Mouse (Mus musculus): ENCODE results near the gene Layn. TPM values are rescaled to one million over a fixed set of nuclear protein-coding genes. Genes with fewer than 3 reads are reported as not detected.

Layn gene
- polyA plus RNA-seq, 1 experiment from 2014 or later: 8.8 TPM

DNA sequence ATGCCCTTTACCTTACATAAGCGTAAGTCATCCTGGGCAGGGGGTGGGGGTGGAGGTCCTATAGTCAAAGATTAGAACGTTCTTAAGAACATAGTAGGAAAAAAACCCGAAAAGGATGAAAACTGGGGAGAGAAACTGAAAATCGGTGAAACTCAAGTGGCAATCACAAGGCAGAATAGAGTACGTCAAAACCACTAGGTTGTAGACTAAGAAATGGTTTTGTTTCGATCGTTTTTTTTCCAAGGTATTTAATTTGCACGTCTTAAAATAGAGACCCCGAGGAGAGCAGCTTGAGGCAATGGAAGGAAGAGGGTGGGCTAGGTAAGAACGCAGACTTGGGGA lies 69.2 kb downstream of the Layn start:
- H3K9ac ChIP-seq: peak overlapping the region; percentile 86
- peak overlapping the region; percentile 82 for H3K4me2 ChIP-seq
- no peaks in the 10 kb centered on the region for H3K9me3 ChIP-seq (replicated peaks)
- no peak overlapping the region for H3K27ac ChIP-seq
- H3K4me1 ChIP-seq (replicated peaks): peaks cover 18% of the 10 kb centered on the region
- H3K27me3 ChIP-seq: no peaks in the 10 kb centered on the region
- no peak for ATAC-seq (replicated peaks; ENCODE audit: insufficient number of reproducible peaks, insufficient read depth, low FRiP score, low read depth)
- peak overlapping the region; percentile 87 for H3K4me3 ChIP-seq
- H3K36me3 ChIP-seq: no peaks in the 10 kb centered on the region
- 14% methylated on average over 10 of the region's 10 CpGs for WGBS

GRCm38 (mm10) chr9:51006846-51007245 lies 70.0 kb downstream of the Layn start:
- peak overlapping the region; percentile 82; the same call in 1 of the 2 replicates for H3K4me2 ChIP-seq
- no peak overlapping the region for H3K27ac ChIP-seq
- 3% methylated on average over 4 of the region's 4 CpGs for WGBS
- H3K27me3 ChIP-seq: no peaks in the 10 kb centered on the region
- H3K4me1 ChIP-seq (replicated peaks): peaks cover 18% of the 10 kb centered on the region
- no peak overlapping the region for H3K9ac ChIP-seq
- H3K9me3 ChIP-seq (replicated peaks): no peaks in the 10 kb centered on the region
- no peak for ATAC-seq (replicated peaks; ENCODE audit: insufficient number of reproducible peaks, insufficient read depth, low FRiP score, low read depth)
- no peak overlapping the region for H3K4me3 ChIP-seq
- no peaks in the 10 kb centered on the region for H3K36me3 ChIP-seq

MicroRNAs within 50 kb of the gene (microRNA counts, 519-probe panel; counts per million panel counts)
- 2,297 counts per million, percentile 40 among the panel's probes with 10 or more counts for microRNA mmu-miR-34b-3p
- microRNA mmu-miR-34b-5p: 2,297 counts per million, percentile 40 among the panel's probes with 10 or more counts
- microRNA mmu-miR-34c: 3,415 counts per million, percentile 83 among the panel's probes with 10 or more counts

Small RNA genes lying within 50 kb of the gene (microRNA-seq; reads per million reads assigned to microRNA genes)
- 13.4 reads per million, percentile 29 among the genes with 10 or more reads in this experiment for gene Mir34b
- gene Mir34c: 436 reads per million, percentile 71 among the genes with 10 or more reads in this experiment

Other genes starting within 250 kb of the Layn start
- 33.4 and 42.5 TPM in 2 replicates for gene Ppp2r1b, start 231.8 kb downstream of the Layn start, polyA plus RNA-seq (2015; fragmentation: Nextera tagmentation; extraction: Ambion mirVana)
- gene Sik2, start 68.0 kb downstream of the Layn start, polyA plus RNA-seq (2015; fragmentation: Nextera tagmentation; extraction: Ambion mirVana): 13.7 and 14.9 TPM in 2 replicates
- gene Btg4, start 16.2 kb downstream of the Layn start, polyA plus RNA-seq (2015; fragmentation: Nextera tagmentation; extraction: Ambion mirVana): not detected in 2 replicates
- 0.19 TPM in 1 of 2 replicates, not detected in the other for gene 4833427G06Rik, start 25.0 kb upstream of the Layn start, polyA plus RNA-seq (2015; fragmentation: Nextera tagmentation; extraction: Ambion mirVana)
- 0.03 and 0.24 TPM in 2 replicates for gene Gm32742, start 88.4 kb upstream of the Layn start, polyA plus RNA-seq (2015; fragmentation: Nextera tagmentation; extraction: Ambion mirVana)
- gene Pou2af1, start 136.6 kb upstream of the Layn start, polyA plus RNA-seq (2015; fragmentation: Nextera tagmentation; extraction: Ambion mirVana): 0.06 and 0.49 TPM in 2 replicates
- 2.7 and 3.7 TPM in 2 replicates for gene Colca2, start 201.5 kb upstream of the Layn start, polyA plus RNA-seq (2015; fragmentation: Nextera tagmentation; extraction: Ambion mirVana)

Data from heart, embryonic 15.5 days (tissue).